Mouse (Mus musculus) CH12.LX (cell line): ENCODE measurements at regions not wholly inside any gene's neighbourhood (a gene's known extent, or its start where the extent isn't known, plus 50 kb on each side); places are given as distances from the start of the nearest gene placed in this dataset.

ENCODE experiments used
- CTCF ChIP-seq, 2 experiments: IDR thresholded peaks in 1 of 2; conservative IDR thresholded peaks in 1 of 2; 2 replicates each; pipeline ENCODE4 v1.5.1; 2011 to 2012; ENCODE audit warnings: low read depth in 2 of 2, low read length in 2 of 2, improper control_type of control experiment in 1 of 2, inconsistent platforms in 1 of 2, mild to moderate bottlenecking in 1 of 2, moderate library complexity in 1 of 2
- ETS1 ChIP-seq: conservative IDR thresholded peaks from 2 replicates; pipeline ENCODE4 v1.6.1; 2012; ENCODE audit warnings: low read depth, mild to moderate bottlenecking, inconsistent platforms, low read length, improper control_type of control experiment, moderate library complexity
- MAFK ChIP-seq: IDR thresholded peaks from 2 replicates; pipeline ENCODE4 v1.6.1; 2011; ENCODE audit warnings: low read length, improper control_type of control experiment; ENCODE audit not compliant: insufficient replicate concordance
- POLR2A ChIP-seq: IDR thresholded peaks from 2 replicates; pipeline ENCODE4 v1.6.1; 2011; ENCODE audit warnings: low read depth, mild to moderate bottlenecking, improper control_type of control experiment, low read length
- TBP ChIP-seq: conservative IDR thresholded peaks from 2 replicates; pipeline ENCODE4 v1.6.1; 2011; ENCODE audit warnings: low read depth, low read length, improper control_type of control experiment
- USF2 ChIP-seq: conservative IDR thresholded peaks from 2 replicates; pipeline ENCODE4 v1.6.1; 2011; ENCODE audit warnings: low read depth, low read length, improper control_type of control experiment

- TF ChIP-seq MAFK (no peak), POLR2A (no peak), ETS1 (no peak), USF2 (no peak), CTCF (conservative IDR thresholded peaks at IDR 0.05 in 1 of 2, IDR thresholded peaks at IDR 0.05 in 1 of 2; ENCODE audit: low read depth in 2 of 2, low read length in 2 of 2) (no peak), TBP (no peak)
These were observed 98.8 kb upstream of the Spdl1 start for GRCm38 (mm10) chr11:34932191-34932590.
